Mouse (Mus musculus) left cerebral cortex, postnatal 25 days (tissue): ENCODE measurements at regions not wholly inside any gene's neighbourhood (a gene's known extent, or its start where the extent isn't known, plus 50 kb on each side); places are given as distances from the start of the nearest gene placed in this dataset.

Experiments
- DNase-seq, 2 experiments: peaks; one replicate each; pipeline ENCODE4 v3.0.0; 2022; ENCODE audit warnings: low spot score in 2 of 2, mixed read lengths in 1 of 2
- intact Hi-C: fragments of 180-260 bp; cut with DNase I; formaldehyde crosslinking; loops from one replicate; pipeline ENCODE4 v1.15.1; 2025
- microRNA-seq, 2 experiments: library from miRNA; unstranded; fragments of <30 nt; microRNA quantifications; one replicate each; pipeline ENCODE4 v1.2.0; 2022

- intact Hi-C loops, result no loop called here
- no peak for DNase-seq
Measured at GRCm38 (mm10) chrX:105346420-105346819, 153.2 kb upstream of the Cypt2 start.

GRCm38 (mm10) chrX:105366284-105366683, 133.3 kb upstream of the Cypt2 start:
- no peak for DNase-seq
- intact Hi-C loops, result no loop called here

- DNase-seq, result no peak
- intact Hi-C loops, result no loop called here
Measured at GRCm38 (mm10) chrX:105367979-105368378, 131.6 kb upstream of the Cypt2 start.

GRCm38 (mm10) chrX:105390506-105390905, 109.1 kb upstream of the Cypt2 start:
- intact Hi-C loops, result no loop called here
- DNase-seq, result peak in 1 of 2 experiments; percentile 9

- intact Hi-C loops, result no loop called here
- DNase-seq, result peak in 1 of 2 experiments; percentile 10
Measured at GRCm38 (mm10) chrX:105391029-105391428, 108.5 kb upstream of the Cypt2 start.

GRCm38 (mm10) chrX:105391680-105392462, 107.7 kb upstream of the Cypt2 start:
- intact Hi-C loops, result no loop called here
- peak; percentile 77 to 91 for DNase-seq

- intact Hi-C loops, result no loop called here
- DNase-seq, result no peak
Measured at GRCm38 (mm10) chrX:105393259-105393658, 106.3 kb upstream of the Cypt2 start.

GRCm38 (mm10) chrX:105413351-105413750, 86.2 kb upstream of the Cypt2 start:
- DNase-seq, result no peak
- intact Hi-C loops, result no loop called here

- intact Hi-C loops, result no loop called here
- no peak for DNase-seq
Measured at GRCm38 (mm10) chrX:105420976-105421375, 78.6 kb upstream of the Cypt2 start.

Small RNA genes in the stretch of these regions (microRNA-seq; reads per million reads assigned to microRNA genes)
- gene Mir325, result 96.1 to 146 reads per million in 2 experiments
